Mouse (Mus musculus) intestine, embryonic 15.5 days (tissue): ENCODE results near the gene Nop9. TPM values are rescaled to one million over a fixed set of nuclear protein-coding genes. Genes with fewer than 3 reads are reported as not detected.
A peak's percentile ranks its signal among the peaks of the same experiment; 100 is the strongest.
"Not testable (repeated sequence)": the region's sequence is repeated elsewhere in the genome, so short reads cannot be mapped to it uniquely, and the experiment has no call there.

Experiments used
- ATAC-seq: fragments of 200-750 bp; cut with Nextera tagmentation; 2 replicates; pipeline ENCODE4 v1.8.0; 2017; ENCODE audit warnings: moderate TSS enrichment, moderate library complexity
- H3K27ac ChIP-seq: fragments of 300-500 bp; sonication (generic); 2 replicates; pipeline ENCODE4 v1.5.1; 2015; ENCODE audit warnings: mild to moderate bottlenecking, inconsistent platforms
- H3K27me3 ChIP-seq: fragments of 300-500 bp; sonication (generic); replicated peaks from 2 replicates; pipeline ENCODE4 v1.6.1; 2015; ENCODE audit warnings: inconsistent platforms
- H3K36me3 ChIP-seq: fragments of 300-500 bp; sonication (generic); 2 replicates; pipeline ENCODE4 v1.6.1; 2015; ENCODE audit warnings: inconsistent platforms
- H3K4me1 ChIP-seq: fragments of 300-500 bp; sonication (generic); replicated peaks from 2 replicates; pipeline ENCODE4 v1.6.1; 2015; ENCODE audit warnings: inconsistent platforms
- H3K4me2 ChIP-seq: fragments of 300-500 bp; sonication (generic); replicated peaks from 2 replicates; pipeline ENCODE4 v1.6.1; 2015; ENCODE audit warnings: mild to moderate bottlenecking, inconsistent platforms
- H3K4me3 ChIP-seq: fragments of 300-500 bp; sonication (generic); replicated peaks from 2 replicates; pipeline ENCODE4 v1.5.1; 2015; ENCODE audit warnings: inconsistent platforms
- H3K9ac ChIP-seq: fragments of 300-500 bp; sonication (generic); 2 replicates; pipeline ENCODE4 v1.6.1; 2015; ENCODE audit warnings: inconsistent platforms
- H3K9me3 ChIP-seq: fragments of 300-500 bp; sonication (generic); 2 replicates; pipeline ENCODE4 v1.6.1; 2016; ENCODE audit warnings: inconsistent platforms
- WGBS: fragments of 180-500 bp; shearing (Covaris S2); methylation state at CpG from one replicate; pipeline ENCODE4 v1.1.7; 2015; 5-methylcytosine and 5-hydroxymethylcytosine counted together
- polyA plus RNA-seq: library from polyadenylated mRNA; unstranded; fragments of >200 nt; fragmentation: Nextera tagmentation; extraction: Ambion mirVana; gene quantifications from 2 replicates; pipeline ENCODE4 v1.2.1, GENCODE M21; 2015

The Nop9 gene
- polyA plus RNA-seq, 1 experiment from 2014 or later: 35.6 TPM

GRCm38 (mm10) chr14:55730531-55731032, 14.9 kb upstream of the Nop9 start:
- H3K4me1 ChIP-seq: 0 out of 2 replicates have a peak, but pooled peaks cover 9% of the 10 kb centered on the region
- 83% methylated on average over 7 of the region's 7 CpGs for WGBS
- no peak overlapping the region for H3K4me2 ChIP-seq
- H3K27ac ChIP-seq: no peak overlapping the region
- H3K9me3 ChIP-seq: no peaks in the 10 kb centered on the region
- no peaks in the 10 kb centered on the region for H3K36me3 ChIP-seq
- ATAC-seq: no peak
- no peaks in the 10 kb centered on the region for H3K27me3 ChIP-seq
- no peak overlapping the region for H3K9ac ChIP-seq
- no peak overlapping the region for H3K4me3 ChIP-seq

GRCm38 (mm10) chr14:55733889-55734288, 11.6 kb upstream of the Nop9 start:
- Histone ChIP-seq H3K27ac (no peak overlapping the region), H3K27me3 (no peaks in the 10 kb centered on the region), H3K4me1 (0 out of 2 replicates have a peak, but pooled peaks cover 21% of the 10 kb centered on the region), H3K9me3 (no peaks in the 10 kb centered on the region), H3K36me3 (peaks cover 5% of the 10 kb centered on the region; the same call in 1 of the 2 replicates), H3K9ac (no peak overlapping the region), H3K4me2 (no peak overlapping the region), H3K4me3 (no peak overlapping the region)
- 55% methylated on average over 10 of the region's 10 CpGs for WGBS
- ATAC-seq: peak; percentile 59

GRCm38 (mm10) chr14:55734869-55735268, 10.6 kb upstream of the Nop9 start:
- H3K27me3 ChIP-seq: no peaks in the 10 kb centered on the region
- no peak overlapping the region for H3K4me3 ChIP-seq
- 0 out of 2 replicates have a peak, but pooled peaks cover 21% of the 10 kb centered on the region for H3K4me1 ChIP-seq
- peak; percentile 20 for ATAC-seq
- no peaks in the 10 kb centered on the region for H3K9me3 ChIP-seq
- no peak overlapping the region for H3K9ac ChIP-seq
- H3K4me2 ChIP-seq: no peak overlapping the region
- no peak overlapping the region for H3K27ac ChIP-seq
- 62% methylated on average over 7 of the region's 7 CpGs for WGBS
- H3K36me3 ChIP-seq: peaks cover 6% of the 10 kb centered on the region; the same call in 1 of the 2 replicates

DNA sequence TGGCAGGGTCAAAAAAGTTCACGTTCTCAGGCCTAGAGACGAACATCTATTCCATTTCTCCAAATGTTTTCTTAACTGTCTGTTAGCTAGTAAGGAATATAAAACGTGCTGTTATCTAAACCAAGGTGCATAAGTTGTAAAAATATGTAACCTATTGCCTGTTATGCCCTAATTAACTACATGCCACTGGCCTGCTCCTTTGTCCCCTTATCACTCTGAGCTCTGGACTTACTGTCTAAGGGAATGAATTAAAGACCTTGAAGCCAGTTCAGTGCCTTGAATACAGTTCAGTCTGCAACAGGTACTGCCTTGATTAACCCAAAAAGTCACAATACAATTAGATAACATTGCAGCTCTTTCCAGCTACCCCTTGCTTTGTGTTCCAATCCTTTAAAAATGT, 10.2 kb upstream of the Nop9 start:
- H3K9ac ChIP-seq: no peak overlapping the region
- H3K4me3 ChIP-seq: no peak overlapping the region
- H3K9me3 ChIP-seq: no peaks in the 10 kb centered on the region
- peaks cover 10% of the 10 kb centered on the region for H3K36me3 ChIP-seq
- H3K27me3 ChIP-seq: no peaks in the 10 kb centered on the region
- peak; percentile 82 for ATAC-seq
- H3K4me2 ChIP-seq: 0 out of 2 replicates have a peak overlapping the region, but pooled peaks have one; percentile 26
- H3K27ac ChIP-seq: peak overlapping the region; percentile 34; the same call in 1 of the 2 replicates
- H3K4me1 ChIP-seq: 0 out of 2 replicates have a peak, but pooled peaks cover 21% of the 10 kb centered on the region
- 30% methylated on average over 3 of the region's 3 CpGs for WGBS

DNA sequence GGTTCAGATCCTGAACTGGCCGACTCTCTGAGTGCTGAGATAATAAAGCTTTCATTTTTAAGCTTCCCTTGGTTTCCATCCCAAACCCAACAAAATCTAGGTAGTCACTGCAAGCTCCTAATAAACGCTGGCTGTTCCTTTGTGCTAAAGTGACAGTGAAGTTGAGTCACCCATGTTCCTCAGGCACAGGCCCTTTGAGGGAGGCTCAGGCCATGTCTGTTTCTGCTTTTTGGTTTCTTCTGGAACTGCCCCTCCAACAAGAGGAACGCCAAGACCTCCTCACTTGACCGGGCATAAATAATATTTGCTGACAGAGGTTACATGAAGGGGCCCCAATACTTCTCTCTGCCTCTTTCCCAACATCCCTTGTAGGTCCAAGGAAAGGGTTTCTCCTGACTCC, 9.7 kb upstream of the Nop9 start:
- H3K9me3 ChIP-seq: no peaks in the 10 kb centered on the region
- 56% methylated on average over 4 of the region's 4 CpGs for WGBS
- H3K36me3 ChIP-seq: peaks cover 13% of the 10 kb centered on the region
- H3K4me2 ChIP-seq: peak overlapping the region; percentile 26; the same call in 1 of the 2 replicates
- no peak for ATAC-seq
- H3K4me1 ChIP-seq: 0 out of 2 replicates have a peak, but pooled peaks cover 21% of the 10 kb centered on the region
- H3K27me3 ChIP-seq: no peaks in the 10 kb centered on the region
- H3K9ac ChIP-seq: no peak overlapping the region
- peak overlapping the region; percentile 34; the same call in 1 of the 2 replicates for H3K27ac ChIP-seq
- H3K4me3 ChIP-seq: no peak overlapping the region

GRCm38 (mm10) chr14:55737086-55737687, 8.3 kb upstream of the Nop9 start:
- H3K4me3 ChIP-seq: no peak overlapping the region
- peaks cover 13% of the 10 kb centered on the region for H3K36me3 ChIP-seq
- no peak for ATAC-seq
- 75% methylated on average over 9 of the region's 9 CpGs for WGBS
- H3K4me1 ChIP-seq: 0 out of 2 replicates have a peak, but pooled peaks cover 21% of the 10 kb centered on the region
- H3K9me3 ChIP-seq: no peaks in the 10 kb centered on the region
- no peak overlapping the region for H3K27ac ChIP-seq
- H3K9ac ChIP-seq: no peak overlapping the region
- H3K4me2 ChIP-seq: no peak overlapping the region
- H3K27me3 ChIP-seq: no peaks in the 10 kb centered on the region

GRCm38 (mm10) chr14:55743711-55744110, 1.8 kb upstream of the Nop9 start:
- 0 out of 2 replicates have a peak overlapping the region, but pooled peaks have one; percentile 30 for H3K9ac ChIP-seq
- H3K27me3 ChIP-seq: no peaks in the 10 kb centered on the region
- H3K4me2 ChIP-seq: peak overlapping the region; percentile 48
- H3K4me1 ChIP-seq: peaks cover 26% of the 10 kb centered on the region
- 17% methylated on average over 10 of the region's 10 CpGs for WGBS
- H3K27ac ChIP-seq: no peak overlapping the region
- peaks cover 8% of the 10 kb centered on the region for H3K36me3 ChIP-seq
- H3K4me3 ChIP-seq: peak overlapping the region; percentile 10; the same call in 1 of the 2 replicates
- ATAC-seq: peak; percentile 72
- no peaks in the 10 kb centered on the region for H3K9me3 ChIP-seq

- Histone ChIP-seq H3K9me3 (no peaks in the 10 kb centered on the region), H3K27ac (peak overlapping the region; percentile 51; the same call in 1 of the 2 replicates), H3K4me2 (peak overlapping the region; percentile 89), H3K4me1 (peaks cover 26% of the 10 kb centered on the region), H3K4me3 (peak overlapping the region; percentile 92), H3K36me3 (peaks cover 17% of the 10 kb centered on the region; the same call in 1 of the 2 replicates), H3K27me3 (no peaks in the 10 kb centered on the region), H3K9ac (peak overlapping the region; percentile 81)
- under 1% methylated on average over 31 of the region's 31 CpGs for WGBS
- no peak for ATAC-seq
Observed at GRCm38 (mm10) chr14:55745861-55746237, 356 bp downstream of the Nop9 start.

DNA sequence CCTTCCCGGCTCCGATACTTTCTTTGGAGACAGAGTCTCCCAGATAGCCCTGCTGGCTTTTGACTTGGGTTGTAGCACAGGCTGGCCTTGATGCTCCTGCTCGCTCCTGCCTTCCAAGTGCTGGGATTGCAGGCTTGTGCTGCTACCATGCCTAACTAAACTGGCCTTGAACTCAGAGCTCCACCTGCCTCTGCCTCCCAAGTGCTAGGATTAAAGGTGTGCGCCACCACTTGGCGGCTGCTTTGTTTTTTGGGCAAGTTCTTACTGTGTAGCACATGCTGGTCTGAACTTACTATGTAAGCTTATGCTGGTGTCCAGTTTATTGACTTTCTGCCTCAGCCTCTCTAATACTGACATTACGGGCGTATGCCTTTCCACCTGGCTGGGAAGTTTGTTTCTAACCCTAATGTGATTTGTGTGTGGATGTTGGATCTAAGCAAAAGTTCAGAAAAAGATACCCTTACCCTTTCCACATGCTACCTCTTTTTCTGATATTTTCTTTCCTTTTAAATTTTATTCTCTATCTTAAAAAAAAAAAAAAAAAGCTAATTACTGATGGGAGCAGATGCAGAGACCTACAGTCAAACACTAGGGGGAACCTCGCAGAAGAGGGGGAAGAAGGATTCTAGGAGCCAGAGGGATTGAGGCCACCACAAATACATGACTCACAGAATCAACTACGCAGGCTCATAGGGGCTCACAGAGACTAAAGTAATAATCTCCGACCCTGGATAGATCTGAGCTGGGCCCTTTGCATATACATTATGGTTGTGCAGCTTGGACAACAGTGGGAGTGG, 1.8 kb downstream of the Nop9 start:
- no peak overlapping the region for H3K9ac ChIP-seq
- H3K9me3 ChIP-seq: no peaks in the 10 kb centered on the region
- no peak for ATAC-seq
- 89% methylated on average over 10 of the region's 10 CpGs for WGBS
- H3K27me3 ChIP-seq: no peaks in the 10 kb centered on the region
- no peak overlapping the region for H3K4me3 ChIP-seq
- no peak overlapping the region for H3K27ac ChIP-seq
- H3K4me2 ChIP-seq: peak overlapping the region; percentile 89
- H3K36me3 ChIP-seq: peaks cover 28% of the 10 kb centered on the region
- peaks cover 26% of the 10 kb centered on the region for H3K4me1 ChIP-seq

DNA sequence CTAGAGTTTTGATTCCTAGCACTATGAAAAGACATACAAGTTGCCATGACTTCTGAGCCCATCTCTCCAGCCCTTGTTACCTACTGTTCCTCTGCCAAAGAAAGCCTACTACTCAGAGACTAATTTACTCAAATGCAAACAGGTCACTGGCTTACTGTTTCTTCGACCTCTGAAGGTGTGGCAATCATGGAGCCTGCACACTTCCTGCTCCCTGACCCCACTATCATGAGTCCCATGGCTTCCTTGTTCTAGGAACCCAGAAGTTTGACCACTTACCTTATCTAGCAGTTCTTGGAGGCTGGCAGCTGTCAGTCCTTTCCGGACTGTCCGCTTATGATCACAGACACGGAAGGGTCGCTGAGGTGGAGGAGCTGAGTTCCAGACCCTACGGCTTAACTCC, 12.1 kb downstream of the Nop9 start:
- Histone ChIP-seq H3K4me1 (peaks cover 8% of the 10 kb centered on the region), H3K9me3 (no peaks in the 10 kb centered on the region), H3K4me2 (peak overlapping the region; percentile 44), H3K4me3 (peak overlapping the region; percentile 8; the same call in 1 of the 2 replicates), H3K36me3 (peaks cover 27% of the 10 kb centered on the region), H3K27ac (peak overlapping the region; percentile 66; the same call in 1 of the 2 replicates), H3K27me3 (peaks cover 11% of the 10 kb centered on the region), H3K9ac (no peak overlapping the region)
- WGBS: 72% methylated on average over 6 of the region's 6 CpGs
- peak; percentile 31; the same call in 1 of the 2 replicates for ATAC-seq

- Histone ChIP-seq H3K4me2 (peak within 1 kb of the TSS; percentile 44), H3K9me3 (no peaks in the 10 kb centered on the region), H3K27ac (peak within 1 kb of the TSS; percentile 66), H3K36me3 (peaks cover 20% of the 10 kb centered on the region), H3K9ac (no peak within 1 kb of the TSS), H3K4me1 (peaks cover 11% of the 10 kb centered on the region), H3K27me3 (peaks cover 11% of the 10 kb centered on the region), H3K4me3 (peak within 1 kb of the TSS; percentile 8; the same call in 1 of the 2 replicates)
- WGBS: 14% methylated on average over 8 of the region's 8 CpGs
- peak; percentile 82 for ATAC-seq
Observed at GRCm38 (mm10) chr14:55758363-55758784, 12.9 kb downstream of the Nop9 start, which contains the start of gene Cideb. Gene Cideb, minus strand, starts transcription at chr14:55758458.

- WGBS: 0% methylated on average over 6 of the region's 6 CpGs
- H3K27ac ChIP-seq: not testable (repeated sequence)
Observed at GRCm38 (mm10) chr14:55760156-55760555, 14.7 kb downstream of the Nop9 start.

More at GRCm38 (mm10) chr14:55760156-55760555, 14.7 kb downstream of the Nop9 start:
- Histone ChIP-seq H3K4me1 (peaks cover 11% of the 10 kb centered on the region), H3K4me3 (peak overlapping the region; percentile 3; the same call in 1 of the 2 replicates), H3K4me2 (peak overlapping the region; percentile 49), H3K27me3 (peaks cover 14% of the 10 kb centered on the region)
- H3K9ac ChIP-seq, H3K36me3 ChIP-seq, H3K9me3 ChIP-seq: not testable (repeated sequence)
- peak; percentile 2; the same call in 1 of the 2 replicates for ATAC-seq
